Mouse (Mus musculus): ENCODE results near the gene Tom1l1. TPM values are rescaled to one million over a fixed set of nuclear protein-coding genes. Genes with fewer than 3 reads are reported as not detected.

The Tom1l1 gene
- total and polyA plus RNA-seq, 3 experiments: 25.4 to 41.3 TPM; not detected in 1

DNA sequence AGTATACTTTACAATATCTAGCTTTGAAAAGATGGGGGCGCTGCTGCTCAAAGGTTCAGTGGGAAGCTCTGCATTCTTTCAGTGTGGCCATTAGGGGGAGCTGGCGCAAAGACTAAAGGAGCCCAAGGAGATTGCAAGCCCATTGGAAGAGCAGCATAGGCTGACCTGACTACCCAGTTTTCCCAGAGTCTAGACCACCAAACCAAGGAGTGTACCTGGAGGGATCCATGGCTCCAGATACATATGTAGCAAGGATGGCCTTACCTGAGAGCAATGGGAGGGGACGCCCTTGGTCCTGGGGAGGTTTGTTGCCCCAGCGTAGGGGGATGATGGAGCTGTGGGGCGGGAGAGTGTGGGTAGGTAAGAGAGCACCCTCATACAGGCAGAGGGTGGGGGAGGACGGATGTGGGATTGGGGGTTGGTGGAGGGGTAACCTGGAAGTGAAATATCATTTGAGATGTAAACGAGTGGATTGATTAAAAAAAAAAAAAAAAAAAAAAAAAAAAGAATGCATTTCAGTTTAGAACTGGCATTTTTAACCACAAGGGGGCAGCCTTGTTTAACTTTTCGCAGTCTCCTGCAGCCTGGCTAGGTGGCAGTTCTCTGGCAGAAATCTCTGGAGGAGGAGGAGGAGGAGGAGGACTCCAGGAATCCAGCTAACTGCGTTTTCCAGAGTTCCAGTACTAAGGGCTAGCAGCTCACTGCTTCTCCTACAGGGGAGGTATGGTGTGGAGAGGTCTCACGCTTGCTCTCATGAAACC lies 9.5 kb upstream of the Tom1l1 start (continued):
- TF ChIP-seq CHD1 (IDR thresholded peaks at IDR 0.05; ENCODE audit: low read depth, low read length) (no peak), ETS1 (IDR thresholded peaks at IDR 0.05; ENCODE audit: low read depth, low read length) (no peak), POLR2AphosphoS5 (IDR thresholded peaks at IDR 0.05; ENCODE audit: borderline replicate concordance, low read depth, low read length) (no peak)

DNA sequence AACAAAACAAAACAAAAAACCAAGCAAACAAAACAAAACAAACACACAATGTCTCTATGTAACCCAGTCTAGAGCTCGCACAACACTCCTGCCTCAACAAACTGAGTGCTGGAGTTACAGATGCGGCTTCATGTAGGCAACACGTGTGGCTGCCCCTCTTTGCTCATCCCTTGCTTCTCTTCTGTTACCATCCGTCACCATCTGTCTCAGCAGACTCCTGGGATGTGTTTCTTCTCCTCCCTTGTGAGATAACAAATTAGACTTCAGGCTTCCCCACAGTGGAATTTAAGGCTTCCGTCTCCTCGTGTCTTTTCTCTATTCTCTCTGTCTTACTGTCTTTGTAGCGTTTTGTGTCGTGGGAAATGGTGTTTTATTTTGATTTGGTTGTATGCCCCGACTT lies 7.6 kb upstream of the Tom1l1 start:
- no peak overlapping the region for H3K27ac ChIP-seq (ENCODE audit: control insufficient read depth, low read depth, low read length)
- H3K9ac ChIP-seq (ENCODE audit: control insufficient read depth, low read depth, low read length, poor library complexity, severe bottlenecking): no peak overlapping the region

DNA sequence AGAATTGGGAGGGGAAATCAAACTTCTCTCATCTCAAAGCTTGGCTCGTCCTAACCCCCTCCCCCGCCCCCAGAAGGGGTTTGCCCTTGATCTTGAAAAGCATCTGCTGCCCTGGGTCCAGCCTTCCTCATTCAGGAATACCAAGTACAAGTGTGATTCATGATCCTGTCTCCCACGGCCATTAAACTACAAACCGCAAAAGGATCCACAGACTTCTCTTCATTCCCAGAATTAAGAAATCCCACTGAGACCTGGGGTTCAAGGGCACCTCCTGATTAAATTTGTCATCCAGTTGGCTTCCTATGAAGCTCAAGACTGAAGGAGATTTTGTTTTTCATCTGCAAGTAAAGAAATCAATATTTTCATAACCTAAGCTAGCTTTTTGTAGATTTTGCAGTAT lies 6.0 kb upstream of the Tom1l1 start:
- Histone ChIP-seq H3K27me3 (ENCODE audit: control insufficient read depth in 1 of 2, insufficient read depth in 2 of 2, low read length in 2 of 2) (peaks cover 5 to 7% of the 10 kb centered on the region in 2 experiments; a peak in 3 of 4 replicates), H3K4me1 (ENCODE audit: control insufficient read depth in 1 of 2, insufficient read depth in 2 of 2, low read length in 2 of 2) (no peaks in the 10 kb centered on the region), H3K9ac (ENCODE audit: control insufficient read depth, low read depth, low read length, poor library complexity, severe bottlenecking) (no peak overlapping the region), H3K36me3 (ENCODE audit: control insufficient read depth in 1 of 2, insufficient read depth in 2 of 2, low read length in 2 of 2) (no peaks in the 10 kb centered on the region), H3K4me3 (ENCODE audit: control insufficient read depth in 1 of 2, insufficient read depth in 1 of 2, low read depth in 2 of 2, low read length in 2 of 2) (no peak overlapping the region), H3K9me3 (replicated peaks; ENCODE audit: insufficient read depth, low read length) (no peaks in the 10 kb centered on the region), H3K27ac (ENCODE audit: control insufficient read depth, low read depth, low read length) (no peak overlapping the region), H3K79me2 (ENCODE audit: control insufficient read depth, insufficient read depth, low read length, poor library complexity) (no peaks in the 10 kb centered on the region)
- no peak for TF ChIP-seq HCFC1 (IDR thresholded peaks at IDR 0.05; ENCODE audit: low read depth, low read length)
- TF ChIP-seq MAZ (IDR thresholded peaks at IDR 0.05; ENCODE audit: low read depth, low read length): no peak
- no peak for TF ChIP-seq ELF1 (IDR thresholded peaks at IDR 0.05; ENCODE audit: low read depth, low read length)
- no peak for TF ChIP-seq POLR2AphosphoS5 (IDR thresholded peaks at IDR 0.05; ENCODE audit: borderline replicate concordance, low read depth, low read length)
- DNase-seq (ENCODE audit: low read depth, low spot score): no peak

More for the DNA sequence above, 7.6 kb upstream of the Tom1l1 start:
- H3K27me3 ChIP-seq (ENCODE audit: control insufficient read depth in 1 of 2, insufficient read depth in 2 of 2, low read length in 2 of 2): peaks cover 5 to 7% of the 10 kb centered on the region in 2 experiments; a peak in 3 of 4 replicates
- no peaks in the 10 kb centered on the region for H3K9me3 ChIP-seq (replicated peaks; ENCODE audit: insufficient read depth, low read length)
- no peaks in the 10 kb centered on the region for H3K79me2 ChIP-seq (ENCODE audit: control insufficient read depth, insufficient read depth, low read length, poor library complexity)
- no peaks in the 10 kb centered on the region for H3K36me3 ChIP-seq (ENCODE audit: control insufficient read depth in 1 of 2, insufficient read depth in 2 of 2, low read length in 2 of 2)
- TF ChIP-seq SIN3A (IDR thresholded peaks at IDR 0.05; ENCODE audit: low read length): no peak
- TF ChIP-seq RAD21 (IDR thresholded peaks at IDR 0.05; ENCODE audit: low read depth, low read length): no peak
- TF ChIP-seq E2F4 (IDR thresholded peaks at IDR 0.05; ENCODE audit: borderline replicate concordance, low read depth, low read length): no peak
- TF ChIP-seq RCOR1 (IDR thresholded peaks at IDR 0.05; ENCODE audit: low read depth, low read length): no peak
- TF ChIP-seq KAT2A (conservative IDR thresholded peaks at IDR 0.05; ENCODE audit: low read depth, low read length): no peak
- TF ChIP-seq MEF2A (IDR thresholded peaks at IDR 0.05; ENCODE audit: extremely low read depth, insufficient replicate concordance, low read depth, low read length, poor library complexity, severe bottlenecking): no peak
- no peak for TF ChIP-seq GABPA (IDR thresholded peaks at IDR 0.05; ENCODE audit: low read depth, low read length)
- no peak for TF ChIP-seq MAFK (IDR thresholded peaks at IDR 0.05; ENCODE audit: borderline replicate concordance, low read depth, low read length)
- no peak for TF ChIP-seq MXI1 (IDR thresholded peaks at IDR 0.05; ENCODE audit: low read depth, low read length)
- no peak for TF ChIP-seq TCF12 (IDR thresholded peaks at IDR 0.05; ENCODE audit: low read depth, low read length)
- TF ChIP-seq ETS1 (IDR thresholded peaks at IDR 0.05; ENCODE audit: low read depth, low read length): no peak
- no peak for TF ChIP-seq GATA1 (IDR thresholded peaks at IDR 0.05; ENCODE audit: low read depth, low read length)
- no peak for TF ChIP-seq MAZ (IDR thresholded peaks at IDR 0.05; ENCODE audit: low read depth, low read length)
- no peak for TF ChIP-seq ZMIZ1 (IDR thresholded peaks at IDR 0.05; ENCODE audit: low read depth, low read length)
- no peak for TF ChIP-seq USF2 (IDR thresholded peaks at IDR 0.05; ENCODE audit: borderline replicate concordance in 1 of 2, insufficient read depth in 1 of 2, low read depth in 1 of 2, low read length in 2 of 2)
- no peak for TF ChIP-seq POLR2AphosphoS5 (IDR thresholded peaks at IDR 0.05; ENCODE audit: borderline replicate concordance, low read depth, low read length)
- no peak for TF ChIP-seq MYB (IDR thresholded peaks at IDR 0.05; ENCODE audit: low read depth, low read length)
- no peak for TF ChIP-seq BHLHE40 (IDR thresholded peaks at IDR 0.05; ENCODE audit: borderline replicate concordance, low read depth, low read length)
- TF ChIP-seq ZC3H11A (IDR thresholded peaks at IDR 0.05; ENCODE audit: low read depth, low read length): no peak
- no peak for TF ChIP-seq TAL1 (IDR thresholded peaks at IDR 0.05; ENCODE audit: low read length)
- no peak overlapping the region for H3K4me3 ChIP-seq (ENCODE audit: control insufficient read depth in 1 of 2, insufficient read depth in 1 of 2, low read depth in 2 of 2, low read length in 2 of 2)
- no peaks in the 10 kb centered on the region for H3K4me1 ChIP-seq (ENCODE audit: control insufficient read depth in 1 of 2, insufficient read depth in 2 of 2, low read length in 2 of 2)
- DNase-seq (ENCODE audit: low read depth, low spot score): no peak
